Mouse (Mus musculus) olfactory bulb, adult 2 months (tissue): ENCODE measurements around the gene Imp4. TPM values are rescaled to one million over a fixed set of nuclear protein-coding genes. Genes with fewer than 3 reads are reported as not detected.
A peak's percentile ranks its signal among the peaks of the same experiment; 100 is the strongest.

Source experiments
- H3K27ac ChIP-seq: fragments of 200-500 bp; 2 replicates; pipeline ENCODE4 v1.5.1; 2012; ENCODE audit warnings: low read depth, low read length; ENCODE audit not compliant: insufficient read depth
- H3K4me1 ChIP-seq: fragments of 200-500 bp; 2 replicates; pipeline ENCODE4 v1.6.1; 2012; ENCODE audit warnings: low read length; ENCODE audit not compliant: control insufficient read depth, insufficient read depth
- H3K4me3 ChIP-seq: fragments of 200-500 bp; 2 replicates; pipeline ENCODE4 v1.5.1; 2012; ENCODE audit warnings: mild to moderate bottlenecking, low read depth, low read length, moderate library complexity; ENCODE audit not compliant: insufficient read depth
- CTCF ChIP-seq: fragments of 200-500 bp; IDR thresholded peaks from 2 replicates; pipeline ENCODE4 v1.5.1; 2012; ENCODE audit warnings: low read depth, mild to moderate bottlenecking, low read length, moderate library complexity; ENCODE audit not compliant: insufficient read depth
- POLR2A ChIP-seq: fragments of 200-500 bp; IDR thresholded peaks from 2 replicates; pipeline ENCODE4 v1.6.1; 2012; ENCODE audit warnings: mild to moderate bottlenecking, low read depth, low read length, moderate library complexity; ENCODE audit not compliant: insufficient read depth
- WGBS: fragments of 180-500 bp; shearing (Covaris S2); methylation state at CpG from one replicate; pipeline ENCODE4 v1.1.7; 2018; 5-methylcytosine and 5-hydroxymethylcytosine counted together
- polyA plus RNA-seq: library from polyadenylated mRNA; stranded (reverse); fragments of >200 nt; gene quantifications from 2 replicates; pipeline ENCODE4 v1.2.4, GENCODE M21; 2012; ENCODE audit warnings: low replicate concordance; ENCODE audit not compliant: missing spikeins, insufficient read depth, insufficient read length

Imp4 gene
- polyA plus RNA-seq, 1 experiment = not detected

DNA sequence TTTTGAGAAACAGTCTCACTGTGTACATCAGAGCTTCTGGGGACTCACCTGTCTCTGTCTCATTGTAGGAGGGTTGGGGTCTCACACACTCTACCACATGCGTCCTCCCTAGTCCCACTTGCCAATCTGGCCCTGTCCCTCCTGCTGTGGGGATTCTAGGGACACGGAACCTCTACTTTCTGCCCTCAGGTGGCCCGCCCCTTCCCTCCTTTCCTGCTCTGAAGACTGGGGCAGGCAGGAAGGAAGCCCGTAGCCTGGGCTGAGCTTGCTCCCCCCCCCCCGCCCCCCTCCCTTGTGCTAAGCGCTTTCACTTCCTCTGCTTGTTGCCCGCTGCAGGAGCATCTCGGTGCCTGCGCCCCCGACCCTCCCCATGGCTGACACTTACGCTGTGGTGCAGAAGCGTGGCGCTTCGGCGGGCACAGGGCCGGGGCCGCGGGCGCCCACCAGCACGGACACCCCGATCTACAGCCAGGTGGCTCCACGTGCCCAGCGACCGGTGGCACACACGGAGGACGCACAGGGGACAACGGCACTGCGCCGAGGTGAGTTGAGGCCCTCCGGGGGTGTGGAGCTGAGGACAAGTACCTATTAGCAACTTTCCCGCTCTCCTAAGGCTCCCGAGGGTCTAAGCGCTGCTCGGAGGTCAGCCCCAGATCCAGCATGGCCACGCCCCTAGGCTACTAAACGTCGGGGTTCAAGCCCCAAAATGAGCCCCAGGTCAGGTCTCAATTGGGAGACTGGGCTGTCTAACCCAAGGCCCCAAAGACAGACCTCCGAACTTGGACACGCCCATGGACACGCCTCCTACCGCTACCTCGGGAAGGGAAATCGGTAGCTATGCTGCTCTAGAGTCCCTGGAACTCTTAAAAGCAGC lies 33.0 kb downstream of the Imp4 start:
- Histone ChIP-seq H3K4me1 (peaks cover 8% of the 10 kb centered on the region), H3K4me3 (peak overlapping the region; percentile 49), H3K27ac (no peak overlapping the region)
- TF ChIP-seq CTCF = no peak
- TF ChIP-seq POLR2A = no peak
- 2% methylated on average over 43 of the region's 43 CpGs for WGBS

DNA sequence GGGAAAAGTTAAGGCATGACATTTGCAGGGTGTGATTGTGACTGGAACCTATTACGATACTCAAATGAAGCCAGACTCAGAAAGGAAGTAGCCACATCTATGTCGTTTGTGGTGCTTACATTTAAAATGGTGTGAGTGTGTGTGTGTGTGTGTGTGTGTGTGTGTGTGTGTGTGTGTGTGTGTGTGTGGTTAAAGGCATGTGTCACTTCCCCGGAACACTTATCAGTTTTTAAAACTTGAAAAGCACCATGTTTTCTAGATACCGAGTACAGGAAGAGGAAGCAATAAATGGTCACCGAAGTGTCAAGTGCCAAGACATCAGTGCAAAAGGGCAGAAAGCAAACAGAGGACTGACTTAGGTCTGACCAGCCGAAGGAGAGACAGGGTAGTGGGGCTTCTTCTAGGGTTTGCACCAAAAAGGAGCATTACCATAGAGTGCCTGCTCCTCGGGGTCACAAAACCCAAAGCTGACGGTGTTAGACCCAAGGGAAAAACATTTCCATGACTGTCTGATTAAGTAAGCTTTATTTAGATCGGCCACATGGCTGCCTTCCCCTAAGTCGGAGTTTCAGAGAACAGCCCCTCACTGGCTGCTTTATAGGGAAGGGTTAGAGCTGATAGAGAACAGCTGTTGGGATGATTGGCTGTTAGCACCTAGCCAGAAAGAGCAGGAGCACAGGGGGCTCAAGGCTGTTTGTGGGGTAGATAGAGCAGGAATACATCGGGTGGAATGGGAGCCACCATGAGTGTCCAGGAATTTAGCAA lies 39.4 kb downstream of the Imp4 start:
- no peaks in the 10 kb centered on the region for H3K4me1 ChIP-seq
- H3K4me3 ChIP-seq = no peak overlapping the region
- WGBS = 67% methylated on average over 11 of the region's 11 CpGs
- no peak overlapping the region for H3K27ac ChIP-seq
- no peak for TF ChIP-seq CTCF
- no peak for TF ChIP-seq POLR2A

DNA sequence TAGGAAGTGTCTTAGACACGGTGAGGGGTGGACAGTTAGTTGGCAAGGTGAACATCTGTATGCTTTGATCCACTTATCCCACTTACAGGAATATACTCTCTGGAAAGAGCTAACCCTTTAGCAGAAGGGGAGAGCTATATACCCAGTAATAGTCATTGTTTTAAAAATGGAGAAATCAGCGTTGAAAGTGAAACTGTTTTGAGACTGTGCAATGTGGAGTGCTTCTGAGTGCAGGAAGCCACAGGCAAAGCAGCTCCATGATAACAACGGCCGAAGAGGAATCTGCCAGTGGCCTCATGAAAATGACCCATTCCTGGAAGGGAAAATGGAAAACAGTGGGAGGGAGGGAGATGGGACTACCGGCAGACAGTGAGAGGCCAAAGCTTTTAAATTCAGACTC lies 41.1 kb downstream of the Imp4 start:
- H3K4me3 ChIP-seq = no peak overlapping the region
- 70% methylated on average over 5 of the region's 5 CpGs for WGBS
- TF ChIP-seq POLR2A (no peak), CTCF (no peak)
- H3K4me1 ChIP-seq = peaks cover 5% of the 10 kb centered on the region
- H3K27ac ChIP-seq = no peak overlapping the region

DNA sequence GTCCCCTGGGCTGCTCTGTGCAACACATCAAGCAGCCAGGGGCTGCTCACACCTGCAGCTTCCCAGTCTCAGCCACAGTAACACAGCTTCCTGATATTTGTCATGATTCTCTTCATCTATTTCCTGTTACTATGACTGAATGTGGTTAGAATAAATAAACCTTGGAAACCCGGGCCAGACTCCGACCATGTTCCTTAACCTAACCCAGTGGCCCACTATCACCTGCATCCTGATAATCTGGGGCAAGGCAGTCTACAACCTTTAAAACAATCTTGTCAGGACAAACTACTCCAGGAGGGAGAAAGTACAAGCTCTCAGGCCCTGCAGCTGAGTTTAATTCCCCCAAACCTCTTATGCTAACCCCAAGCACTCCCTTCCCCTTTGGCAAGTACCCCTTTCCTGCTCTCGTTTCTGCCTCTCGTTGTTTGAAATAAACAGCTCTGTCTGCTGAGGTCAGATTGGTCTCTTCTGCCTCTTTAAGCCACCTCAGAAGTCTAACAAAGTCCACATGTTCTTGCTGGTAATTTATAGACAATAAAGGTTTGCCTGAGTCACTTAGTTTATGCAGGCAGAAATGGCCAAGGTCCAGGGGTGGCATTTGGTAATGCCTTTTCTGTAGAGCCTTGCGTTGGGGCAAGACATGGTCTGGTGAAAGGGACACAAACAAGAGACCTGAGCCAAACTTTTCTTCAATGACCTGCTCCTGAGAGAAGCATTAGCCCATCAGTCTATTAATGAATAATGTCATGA lies 42.4 kb downstream of the Imp4 start:
- H3K27ac ChIP-seq = no peak overlapping the region
- 72% methylated on average over 5 of the region's 5 CpGs for WGBS
- H3K4me3 ChIP-seq = no peak overlapping the region
- TF ChIP-seq CTCF = no peak
- TF ChIP-seq POLR2A = no peak
- H3K4me1 ChIP-seq = peaks cover 8% of the 10 kb centered on the region

DNA sequence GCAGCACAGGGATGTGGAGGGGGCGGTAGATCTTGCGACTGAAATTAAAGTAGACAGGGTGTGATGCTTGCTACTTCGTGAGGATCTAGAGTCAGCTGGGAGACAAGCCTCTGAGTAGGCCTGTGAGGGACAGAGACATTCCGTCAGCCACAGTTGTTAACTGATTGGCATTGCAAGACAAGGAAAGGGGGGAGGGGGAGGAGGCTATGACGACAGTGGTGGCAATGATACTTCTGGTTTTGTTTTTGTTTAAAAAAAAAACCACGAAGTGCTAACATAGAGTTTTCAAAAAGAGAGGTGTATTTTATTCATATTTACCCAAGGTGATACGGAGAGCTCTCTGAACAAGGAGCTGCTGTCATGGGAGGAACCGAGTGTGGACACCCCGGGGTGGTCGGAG lies 44.8 kb downstream of the Imp4 start:
- WGBS = 75% methylated on average over 10 of the region's 10 CpGs
- Histone ChIP-seq H3K4me3 (no peak overlapping the region), H3K4me1 (peaks cover 8% of the 10 kb centered on the region), H3K27ac (no peak overlapping the region)
- TF ChIP-seq CTCF (no peak), POLR2A (no peak)

DNA sequence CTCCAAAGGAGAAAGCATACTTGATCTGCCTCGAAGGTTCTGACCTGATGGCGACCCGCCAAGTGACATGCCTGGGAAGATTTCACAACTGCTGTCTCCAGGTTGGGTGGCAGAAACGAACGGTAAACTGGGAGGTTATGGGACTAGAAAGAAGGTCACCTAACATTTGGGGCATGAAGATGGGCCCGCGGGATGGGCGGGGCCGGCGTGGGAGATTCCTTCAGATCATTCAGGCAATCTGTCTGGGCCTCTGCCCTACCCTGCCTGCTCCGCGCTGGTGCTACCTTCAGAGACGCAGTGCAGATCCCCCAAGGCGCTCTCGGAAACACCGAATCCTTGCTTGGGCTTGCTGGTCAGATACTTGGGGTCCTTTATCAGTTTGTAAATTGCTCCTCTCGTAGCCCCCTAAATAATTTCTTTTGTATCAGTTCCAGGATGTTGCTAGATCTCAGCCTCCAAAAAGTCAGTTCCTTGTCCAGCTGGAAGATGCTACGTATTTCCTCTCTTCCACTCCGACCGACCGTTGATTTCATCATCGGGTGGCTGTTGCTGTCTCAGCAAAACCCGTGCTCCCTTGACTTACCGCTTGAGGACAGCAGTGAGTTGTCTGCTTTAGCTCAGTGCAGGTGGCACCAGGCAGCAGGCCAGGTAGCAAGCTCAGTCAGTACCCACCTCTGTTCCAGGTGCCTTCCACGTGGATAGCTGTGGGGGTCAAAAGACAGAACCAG lies 46.0 kb downstream of the Imp4 start:
- Histone ChIP-seq H3K27ac (no peak overlapping the region), H3K4me1 (peaks cover 8% of the 10 kb centered on the region), H3K4me3 (peak overlapping the region; percentile 9)
- WGBS = 15% methylated on average over 25 of the region's 25 CpGs
- peak; percentile 45; the same call in 1 of the 2 replicates for TF ChIP-seq CTCF
- no peak for TF ChIP-seq POLR2A

DNA sequence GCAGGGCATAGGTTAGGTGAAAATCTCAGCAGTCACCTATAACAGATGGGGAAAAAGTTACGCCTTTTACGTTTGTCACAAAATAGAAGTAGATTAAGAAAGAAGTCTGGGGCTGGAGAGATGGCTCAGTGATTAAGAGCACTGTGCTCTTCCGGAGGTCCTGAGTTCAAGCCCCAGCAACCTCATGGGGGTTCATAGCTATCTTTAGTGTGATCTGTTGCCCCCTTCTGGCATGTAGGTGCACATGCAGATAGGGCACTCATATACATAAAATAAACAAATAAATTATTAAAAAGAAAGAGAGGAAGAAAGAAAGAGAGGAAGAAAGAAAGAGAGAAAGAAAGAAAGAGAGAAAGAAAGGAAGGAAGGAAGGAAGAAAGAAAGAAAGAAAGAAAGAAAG lies 47.7 kb downstream of the Imp4 start:
- Histone ChIP-seq H3K4me3 (no peak overlapping the region), H3K4me1 (peaks cover 8% of the 10 kb centered on the region), H3K27ac (no peak overlapping the region)
- TF ChIP-seq POLR2A (no peak), CTCF (no peak)
- 93% methylated on average over 3 of the region's 3 CpGs for WGBS

DNA sequence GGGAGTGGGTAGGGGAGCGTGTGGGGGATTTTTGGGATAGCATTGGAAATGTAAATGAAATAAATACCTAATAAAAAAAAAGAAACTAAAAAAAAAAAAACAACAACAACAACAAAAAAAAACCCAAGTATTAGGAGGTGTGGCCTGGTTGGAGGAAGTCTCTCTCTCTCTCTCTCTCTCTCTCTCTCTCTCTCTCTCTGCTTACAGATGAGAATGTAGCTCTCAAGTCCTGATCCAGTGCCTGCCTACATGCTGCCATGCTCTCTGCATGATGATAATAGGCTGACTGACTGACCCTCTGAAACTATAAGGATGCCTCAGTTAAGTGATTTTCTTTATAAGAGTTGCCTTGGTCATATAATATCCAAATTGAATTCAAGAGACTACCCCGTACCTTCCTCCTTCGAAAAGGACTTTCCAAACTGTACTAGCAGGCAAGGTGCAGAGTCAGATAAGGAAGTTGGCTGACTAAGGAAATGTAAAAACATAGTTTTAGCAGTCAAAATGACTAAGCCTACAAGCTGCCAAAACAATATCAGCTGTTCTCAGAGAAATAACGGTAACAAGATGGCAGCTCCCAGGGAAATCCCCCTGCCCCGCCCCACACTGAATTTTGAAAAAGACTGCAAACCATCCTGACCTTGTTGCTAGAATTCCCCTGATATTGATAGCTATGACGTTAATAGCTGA lies 50.3 kb downstream of the Imp4 start:
- Histone ChIP-seq H3K4me1 (peaks cover 8% of the 10 kb centered on the region), H3K4me3 (no peak overlapping the region), H3K27ac (no peak overlapping the region)
- 89% methylated on average over 6 of the region's 6 CpGs for WGBS
- TF ChIP-seq CTCF (no peak), POLR2A (no peak)
